Mouse (Mus musculus) midbrain, embryonic 11.5 days (tissue): Measurements from ENCODE around the gene Hsd11b1. TPM values are rescaled to one million over a fixed set of nuclear protein-coding genes. Genes with fewer than 3 reads are reported as not detected.

Source experiments
- ATAC-seq: fragments of 200-750 bp; cut with Nextera tagmentation; 2 replicates; pipeline ENCODE4 v1.8.0; 2017; ENCODE audit warnings: moderate TSS enrichment, moderate library complexity; ENCODE audit not compliant: low FRiP score
- DNase-seq: peaks from one replicate; pipeline ENCODE4 v3.0.0; 2015; ENCODE audit warnings: low spot score; ENCODE audit errors: missing footprints
- H3K27ac ChIP-seq: fragments of 300-500 bp; sonication (generic); 2 replicates; pipeline ENCODE4 v1.5.1; 2014; ENCODE audit warnings: low read depth, low read length
- H3K27me3 ChIP-seq: fragments of 300-500 bp; sonication (generic); 2 replicates; pipeline ENCODE4 v1.6.1; 2014; ENCODE audit warnings: mild to moderate bottlenecking, low read length, moderate library complexity, mixed read lengths; ENCODE audit not compliant: control insufficient read depth, insufficient read depth
- H3K36me3 ChIP-seq: fragments of 300-500 bp; sonication (generic); 2 replicates; pipeline ENCODE4 v1.6.1; 2014; ENCODE audit warnings: mild to moderate bottlenecking, low read length, moderate library complexity, mixed read lengths; ENCODE audit not compliant: control insufficient read depth, insufficient read depth
- H3K4me1 ChIP-seq: fragments of 300-500 bp; sonication (generic); 2 replicates; pipeline ENCODE4 v1.6.1; 2014; ENCODE audit warnings: low read length; ENCODE audit not compliant: control insufficient read depth, insufficient read depth
- H3K4me2 ChIP-seq: fragments of 300-500 bp; sonication (generic); 2 replicates; pipeline ENCODE4 v1.6.1; 2014; ENCODE audit warnings: mild to moderate bottlenecking, moderate library complexity
- H3K4me3 ChIP-seq: fragments of 300-500 bp; sonication (generic); 2 replicates; pipeline ENCODE4 v1.5.1; 2014; ENCODE audit warnings: low read depth, low read length
- H3K9ac ChIP-seq: fragments of 300-500 bp; sonication (generic); 2 replicates; pipeline ENCODE4 v1.6.1; 2014; ENCODE audit warnings: low read length
- H3K9me3 ChIP-seq: fragments of 300-500 bp; sonication (generic); 2 replicates; pipeline ENCODE4 v1.6.1; 2016; ENCODE audit warnings: low read length; ENCODE audit not compliant: control insufficient read depth
- WGBS: fragments of 180-500 bp; shearing (Covaris S2); extraction: QIAGEN DNeasy Blood & Tissue Kit; methylation state at CpG from one replicate; pipeline ENCODE4 v1.1.7; 2014; 5-methylcytosine and 5-hydroxymethylcytosine counted together
- polyA plus RNA-seq: library from polyadenylated mRNA; unstranded; fragments of >200 nt; fragmentation: Nextera tagmentation; extraction: Ambion mirVana; gene quantifications from 2 replicates; pipeline ENCODE4 v1.2.1, GENCODE M21; 2014

Hsd11b1 gene
- polyA plus RNA-seq, 1 experiment from 2014 or later = not detected

DNA sequence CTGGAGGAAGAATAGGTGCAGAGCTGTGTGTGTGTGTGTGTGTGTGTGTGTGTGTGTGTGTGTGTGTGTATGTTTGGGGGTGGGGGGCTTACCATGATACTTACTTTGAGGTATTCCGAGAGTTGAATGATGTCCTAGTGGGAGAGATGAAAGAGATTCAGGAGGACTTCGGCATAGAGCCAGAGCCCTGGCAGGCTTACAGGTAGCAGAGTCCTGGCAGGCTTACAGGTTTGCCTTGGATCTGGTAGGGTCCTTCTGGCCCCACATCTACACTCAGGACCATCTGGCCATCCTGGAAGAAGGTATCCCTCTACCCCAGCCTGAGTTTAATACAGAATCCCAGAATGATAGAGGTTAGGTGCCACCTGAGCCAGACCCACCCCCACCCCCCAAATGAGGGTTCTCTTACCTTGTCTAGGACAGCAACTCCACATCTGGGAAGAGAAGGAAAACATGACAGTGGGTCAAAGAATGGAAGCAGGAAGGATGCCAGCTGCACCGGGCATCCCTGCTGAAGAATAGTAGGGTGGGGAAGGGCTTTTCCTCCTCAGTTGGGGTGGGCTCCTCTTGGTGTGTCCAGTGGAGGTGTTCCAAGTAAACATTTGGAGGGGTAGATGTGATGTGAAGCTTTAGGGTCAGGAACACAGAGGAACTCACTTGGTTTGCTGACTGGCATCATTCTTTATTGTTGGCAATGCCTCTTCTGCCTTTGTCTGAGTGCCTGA is 69.3 kb downstream of the Hsd11b1 start:
- H3K36me3 ChIP-seq = no peaks in the 10 kb centered on the region
- H3K4me3 ChIP-seq = no peak overlapping the region
- DNase-seq (peak; percentile 44), ATAC-seq (no peak)
- no peaks in the 10 kb centered on the region for H3K27me3 ChIP-seq
- no peak overlapping the region for H3K4me2 ChIP-seq
- no peaks in the 10 kb centered on the region for H3K4me1 ChIP-seq
- 85% methylated on average over 3 of the region's 3 CpGs for WGBS
- no peak overlapping the region for H3K9ac ChIP-seq
- H3K27ac ChIP-seq = no peak overlapping the region
- no peaks in the 10 kb centered on the region for H3K9me3 ChIP-seq

DNA sequence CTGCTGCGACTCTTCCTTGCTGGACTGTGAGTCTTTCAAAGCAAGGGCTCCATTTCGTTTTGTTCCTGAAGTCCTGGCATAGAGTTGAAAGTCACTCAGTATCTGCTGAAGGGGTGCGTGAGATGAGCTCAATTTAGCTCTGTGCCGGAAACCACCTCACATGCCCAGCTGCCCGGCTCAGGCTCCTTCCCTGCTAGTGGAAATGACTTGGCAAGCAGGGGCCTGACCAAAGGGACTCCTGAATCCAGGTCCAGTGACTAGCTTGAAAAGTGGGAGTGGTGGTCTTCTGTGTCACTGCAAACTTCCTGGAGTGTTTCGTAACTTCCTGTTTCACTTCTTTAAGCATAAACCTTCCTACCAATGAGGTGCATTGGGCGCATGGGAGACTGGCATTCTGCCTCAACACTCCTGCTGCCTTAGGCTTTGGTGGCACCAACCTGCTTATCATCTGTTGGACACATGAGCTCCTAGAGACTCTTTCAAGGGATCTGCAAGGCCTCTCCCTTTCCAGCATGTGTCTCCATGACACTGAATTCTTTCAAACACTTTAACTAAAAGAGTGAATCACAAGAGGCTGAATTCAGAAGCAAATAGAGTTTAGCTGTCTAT is 72.1 kb downstream of the Hsd11b1 start:
- Histone ChIP-seq H3K4me3 (no peak overlapping the region), H3K9ac (no peak overlapping the region), H3K36me3 (no peaks in the 10 kb centered on the region), H3K27me3 (no peaks in the 10 kb centered on the region), H3K9me3 (no peaks in the 10 kb centered on the region), H3K4me2 (no peak overlapping the region), H3K27ac (no peak overlapping the region), H3K4me1 (peaks cover 7% of the 10 kb centered on the region)
- peak; percentile 57 for DNase-seq
- 89% methylated on average over 7 of the region's 7 CpGs for WGBS
- no peak for ATAC-seq

DNA sequence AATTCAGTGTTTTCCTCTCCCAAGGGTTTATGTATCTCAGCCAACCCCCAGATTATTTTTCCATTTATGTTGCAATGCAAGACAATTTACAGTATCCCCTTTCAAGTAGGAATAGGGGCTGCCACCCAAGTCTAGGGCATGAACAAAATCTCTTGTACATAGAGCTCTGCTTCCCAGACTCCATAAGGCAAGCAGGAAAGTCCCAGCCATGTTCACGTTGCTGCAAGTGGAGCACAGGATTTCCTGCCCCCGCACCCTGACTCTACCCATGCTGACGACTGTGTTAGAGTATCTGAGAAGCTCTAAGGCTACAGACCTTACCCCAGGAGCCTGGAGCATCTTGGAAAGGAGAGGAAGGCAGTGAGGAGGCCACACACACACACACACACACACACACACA is 74.1 kb downstream of the Hsd11b1 start:
- H3K27ac ChIP-seq = no peak overlapping the region
- no peak overlapping the region for H3K4me2 ChIP-seq
- DNase-seq = peak; percentile 75
- no peak overlapping the region for H3K4me3 ChIP-seq
- ATAC-seq = no peak
- 62% methylated on average over 3 of the region's 3 CpGs for WGBS
- H3K36me3 ChIP-seq = no peaks in the 10 kb centered on the region
- no peaks in the 10 kb centered on the region for H3K27me3 ChIP-seq
- H3K4me1 ChIP-seq = peaks cover 7% of the 10 kb centered on the region
- no peaks in the 10 kb centered on the region for H3K9me3 ChIP-seq
- H3K9ac ChIP-seq = no peak overlapping the region

DNA sequence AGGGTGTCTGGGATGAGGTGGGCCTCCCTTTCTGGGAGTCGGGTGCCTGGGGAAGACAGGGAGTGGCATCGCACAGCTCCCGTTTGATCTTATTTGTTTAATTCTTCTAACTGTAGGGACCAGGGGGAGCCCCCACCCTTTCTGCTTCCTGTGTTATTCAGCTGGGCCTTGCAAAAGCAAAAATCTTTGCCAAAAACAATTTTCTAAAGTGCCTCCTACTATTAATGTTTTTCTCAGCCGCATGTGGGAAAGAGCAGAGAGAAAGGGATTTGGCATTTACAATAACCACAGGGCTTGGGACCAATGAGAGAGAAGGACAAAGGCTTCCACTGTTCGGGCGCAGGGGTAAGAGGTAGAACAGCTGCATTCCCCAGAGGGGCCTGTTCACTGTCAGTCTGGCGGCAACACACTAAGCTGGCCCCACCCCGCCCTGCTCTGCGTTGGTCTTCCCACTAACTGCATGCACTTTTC is 74.7 kb downstream of the Hsd11b1 start:
- no peaks in the 10 kb centered on the region for H3K27me3 ChIP-seq
- peaks cover 7% of the 10 kb centered on the region for H3K4me1 ChIP-seq
- H3K9ac ChIP-seq = no peak overlapping the region
- peak; percentile 89 for DNase-seq
- WGBS = 34% methylated on average over 9 of the region's 9 CpGs
- H3K9me3 ChIP-seq = no peaks in the 10 kb centered on the region
- no peaks in the 10 kb centered on the region for H3K36me3 ChIP-seq
- H3K27ac ChIP-seq = no peak overlapping the region
- ATAC-seq = peak; percentile 88
- H3K4me2 ChIP-seq = no peak overlapping the region
- no peak overlapping the region for H3K4me3 ChIP-seq

DNA sequence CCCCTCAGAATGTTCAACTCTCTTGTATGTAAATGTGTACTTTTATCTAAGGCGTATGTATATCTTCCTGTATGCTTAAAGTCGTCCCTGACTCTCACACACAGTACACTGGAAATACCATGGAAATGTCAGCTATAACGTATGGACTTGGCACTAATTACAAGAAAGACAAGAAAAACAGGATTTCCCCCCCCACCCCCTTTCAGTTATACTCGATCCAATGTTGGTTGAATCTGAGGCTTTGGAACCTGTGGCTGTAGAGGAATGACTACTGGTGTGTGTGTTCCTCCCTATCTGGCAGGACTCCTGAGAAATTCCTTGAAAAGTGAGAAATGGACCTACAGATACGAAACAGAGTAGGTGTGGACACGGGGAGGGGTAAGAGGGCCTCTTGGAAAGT is 75.6 kb downstream of the Hsd11b1 start:
- H3K27ac ChIP-seq = no peak overlapping the region

DNA sequence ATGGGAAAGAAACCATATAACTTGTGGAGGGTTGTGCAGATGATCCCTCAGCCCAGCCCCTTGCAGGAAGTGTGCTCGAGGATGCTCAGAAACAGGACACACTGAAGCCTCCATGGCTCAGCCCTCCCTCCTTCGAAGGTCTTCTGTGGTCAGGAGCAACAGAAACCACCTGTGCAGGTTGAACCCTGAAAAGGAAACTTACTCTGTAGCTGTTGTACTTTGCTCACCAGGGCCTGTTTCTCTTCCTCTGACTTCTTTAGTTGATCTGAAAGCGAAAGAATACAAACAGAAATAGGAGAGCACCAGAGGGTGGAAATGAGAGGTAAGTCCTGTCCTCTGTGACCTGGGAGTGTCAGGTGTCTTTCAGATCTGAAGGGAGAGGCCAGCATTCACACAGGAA is 82.8 kb downstream of the Hsd11b1 start:
- ATAC-seq (no peak), DNase-seq (no peak)
- WGBS = 83% methylated on average over 3 of the region's 3 CpGs
- Histone ChIP-seq H3K27me3 (no peaks in the 10 kb centered on the region), H3K27ac (no peak overlapping the region), H3K9ac (no peak overlapping the region), H3K4me3 (no peak overlapping the region), H3K4me2 (no peak overlapping the region), H3K4me1 (no peaks in the 10 kb centered on the region), H3K36me3 (no peaks in the 10 kb centered on the region), H3K9me3 (no peaks in the 10 kb centered on the region)

More for the DNA sequence above, 75.6 kb downstream of the Hsd11b1 start:
- H3K36me3 ChIP-seq = no peaks in the 10 kb centered on the region
- no peak overlapping the region for H3K4me3 ChIP-seq
- ATAC-seq (no peak), DNase-seq (no peak)
- H3K9ac ChIP-seq = no peak overlapping the region
- WGBS = 86% methylated on average over 6 of the region's 6 CpGs
- no peak overlapping the region for H3K4me2 ChIP-seq
- H3K4me1 ChIP-seq = peaks cover 7% of the 10 kb centered on the region
- H3K9me3 ChIP-seq = no peaks in the 10 kb centered on the region
- no peaks in the 10 kb centered on the region for H3K27me3 ChIP-seq

DNA sequence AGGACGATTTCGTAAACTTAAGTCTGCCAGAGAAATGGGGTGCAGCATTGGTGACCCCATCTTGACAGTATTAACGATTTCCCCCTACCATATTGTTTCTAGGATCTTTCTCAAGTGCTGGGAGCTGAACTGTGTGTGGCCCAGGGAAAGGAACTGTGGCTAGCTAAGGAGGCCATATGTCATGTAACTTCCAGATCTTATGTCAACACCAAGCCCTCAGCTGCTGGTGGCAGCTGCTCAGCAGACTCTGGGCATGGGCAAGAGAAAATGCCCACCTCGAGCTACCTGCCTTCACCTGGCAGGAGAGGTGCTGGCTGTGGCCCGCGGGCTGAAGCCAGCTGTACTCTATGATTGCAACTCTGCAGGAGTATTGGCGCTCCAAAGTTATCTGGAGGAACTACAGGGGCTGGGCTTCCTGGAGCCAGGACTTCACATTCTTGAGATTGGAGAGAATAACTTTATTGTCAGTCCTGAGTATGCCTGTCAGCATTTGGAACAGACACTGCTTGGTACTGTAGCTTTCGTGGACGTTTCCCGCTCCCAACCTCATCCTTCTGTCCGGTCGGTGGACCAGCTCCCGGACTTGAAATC is 89.6 kb downstream of the Hsd11b1 start:
- WGBS = 91% methylated on average over 13 of the region's 13 CpGs
- Histone ChIP-seq H3K4me3 (peak overlapping the region; percentile 60), H3K4me1 (peaks cover 5% of the 10 kb centered on the region; the same call in 1 of the 2 replicates), H3K27me3 (no peaks in the 10 kb centered on the region), H3K9me3 (no peaks in the 10 kb centered on the region), H3K4me2 (peak overlapping the region; percentile 61), H3K27ac (no peak overlapping the region), H3K9ac (peak overlapping the region; percentile 72), H3K36me3 (no peaks in the 10 kb centered on the region)
- DNase-seq (no peak), ATAC-seq (no peak)

DNA sequence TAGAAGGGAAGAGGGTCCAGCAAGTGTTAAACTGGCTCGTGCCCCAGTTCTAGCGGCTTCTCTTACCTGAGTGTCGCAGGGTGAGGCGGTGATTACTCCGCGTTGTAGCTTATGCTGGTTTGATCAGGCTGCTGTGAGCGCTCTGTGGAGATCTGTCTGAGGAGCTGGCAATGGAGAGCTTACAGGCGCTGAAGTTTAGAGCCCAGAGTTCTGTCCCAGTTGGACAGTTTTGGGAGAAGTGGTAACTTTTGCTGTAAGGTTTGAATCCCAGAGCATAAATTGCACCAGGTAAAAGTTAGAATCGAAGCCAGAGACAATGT is 90.1 kb downstream of the Hsd11b1 start:
- Histone ChIP-seq H3K9me3 (no peaks in the 10 kb centered on the region), H3K4me1 (peaks cover 5% of the 10 kb centered on the region; the same call in 1 of the 2 replicates), H3K9ac (peak overlapping the region; percentile 72), H3K4me3 (peak overlapping the region; percentile 60), H3K36me3 (no peaks in the 10 kb centered on the region), H3K27ac (no peak overlapping the region), H3K27me3 (no peaks in the 10 kb centered on the region), H3K4me2 (peak overlapping the region; percentile 61)
- no peak for DNase-seq
- WGBS = 25% methylated on average over 9 of the region's 9 CpGs
- no peak for ATAC-seq
